ENCODE assay signal across 17 mouse cellular contexts in genomic region chr11:8365545-8365944, GRCm38 (mm10).
DNase-seq lines count a peak whose midpoint lies in the region; ATAC-seq and TF ChIP-seq lines count a peak whose summit lies in the region.
"Had no signal": no experiment of that assay in that cellular context is flagged by ENCODE, and none has a peak within 500 bp of the region (broad histone marks: within the 10 kb centered on the region; RNA-seq: fewer than 3 reads in every experiment).

No protein-coding gene starts in this region.

- DNase-seq in kidney, adult 11 months = no peak
- peak; percentile 79 for DNase-seq in 3T3-L1 (ENCODE audit: low read depth, low spot score)
- DNase-seq in adrenal gland, adult 2 months = peak; percentile 86
- no peak for DNase-seq in heart, postnatal 0 days (ENCODE audit: low spot score)
- no peak for DNase-seq in layer of hippocampus, postnatal 25 days (ENCODE audit: extremely low spot score in 1 of 2, low spot score in 1 of 2)
- DNase-seq in ovary, postnatal 10 days (ENCODE audit: low spot score) = no peak
- DNase-seq: cerebellum, adult 18-20 months; gastrocnemius, postnatal 36 days; thymus, postnatal 14 days had no signal

- no peaks in the 10 kb centered on the region for H3K9me3 ChIP-seq in kidney, embryonic 16.5 days (ENCODE audit: low read length)
- H3K9me3 ChIP-seq in heart, postnatal 0 days (replicated peaks; ENCODE audit: control insufficient read depth, low read length) = no peaks in the 10 kb centered on the region
- H3K9me3 ChIP-seq in intestine, postnatal 0 days (ENCODE audit: control insufficient read depth) = no peaks in the 10 kb centered on the region
- H3K9me3 ChIP-seq: embryonic facial prominence, embryonic 12.5 days; hindbrain, embryonic 12.5 days; limb, embryonic 15.5 days; lung, embryonic 15.5 days had no signal

- no peaks in the 10 kb centered on the region for H3K27me3 ChIP-seq in kidney, embryonic 16.5 days (ENCODE audit: insufficient read depth, low read length)
- H3K27me3 ChIP-seq in heart, postnatal 0 days (ENCODE audit: control insufficient read depth, insufficient read depth, low read length) = no peaks in the 10 kb centered on the region
- no peaks in the 10 kb centered on the region for H3K27me3 ChIP-seq in intestine, postnatal 0 days (replicated peaks; ENCODE audit: control insufficient read depth, insufficient read depth, low read length)
- H3K27me3 ChIP-seq: embryonic facial prominence, embryonic 12.5 days; hindbrain, embryonic 12.5 days; limb, embryonic 15.5 days; lung, embryonic 15.5 days had no signal

- H3K27ac ChIP-seq in kidney, embryonic 16.5 days (ENCODE audit: low read length) = no peak overlapping the region
- no peak overlapping the region for H3K27ac ChIP-seq in heart, postnatal 0 days (ENCODE audit: low read depth)
- H3K27ac ChIP-seq in intestine, postnatal 0 days (ENCODE audit: low read depth, low read length) = no peak overlapping the region
- H3K27ac ChIP-seq: embryonic facial prominence, embryonic 12.5 days; hindbrain, embryonic 12.5 days; limb, embryonic 15.5 days; lung, embryonic 15.5 days had no signal

- H3K36me3 ChIP-seq in kidney, embryonic 16.5 days (ENCODE audit: insufficient read depth, low read length) = no peaks in the 10 kb centered on the region
- H3K36me3 ChIP-seq in heart, postnatal 0 days (replicated peaks; ENCODE audit: control insufficient read depth, insufficient read depth, low read length) = no peaks in the 10 kb centered on the region
- H3K36me3 ChIP-seq in intestine, postnatal 0 days (ENCODE audit: control insufficient read depth, insufficient read depth) = no peaks in the 10 kb centered on the region
- H3K36me3 ChIP-seq: embryonic facial prominence, embryonic 12.5 days; hindbrain, embryonic 12.5 days; limb, embryonic 15.5 days; lung, embryonic 15.5 days had no signal

- no peaks in the 10 kb centered on the region for H3K4me1 ChIP-seq in kidney, embryonic 16.5 days (ENCODE audit: insufficient read depth, low read length)
- H3K4me1 ChIP-seq in heart, postnatal 0 days (ENCODE audit: control insufficient read depth, insufficient read depth) = no peaks in the 10 kb centered on the region
- H3K4me1 ChIP-seq in intestine, postnatal 0 days (replicated peaks; ENCODE audit: control insufficient read depth, insufficient read depth, low read length) = no peaks in the 10 kb centered on the region
- H3K4me1 ChIP-seq: embryonic facial prominence, embryonic 12.5 days; hindbrain, embryonic 12.5 days; limb, embryonic 15.5 days; lung, embryonic 15.5 days had no signal

- 86% methylated on average over 1 of the region's 1 CpGs for WGBS in kidney, embryonic 16.5 days
- 48% methylated on average over 1 of the region's 1 CpGs for WGBS in heart, postnatal 0 days
- WGBS in intestine, postnatal 0 days = 67% methylated on average over 1 of the region's 1 CpGs

- no peak overlapping the region for H3K4me3 ChIP-seq in kidney, embryonic 16.5 days (ENCODE audit: low read length)
- H3K4me3 ChIP-seq in heart, postnatal 0 days (ENCODE audit: low read depth, low read length) = no peak overlapping the region
- H3K4me3 ChIP-seq in intestine, postnatal 0 days (ENCODE audit: low read depth, low read length) = no peak overlapping the region
- H3K4me3 ChIP-seq: embryonic facial prominence, embryonic 12.5 days; hindbrain, embryonic 12.5 days; limb, embryonic 15.5 days; lung, embryonic 15.5 days had no signal

- no peak overlapping the region for H3K4me2 ChIP-seq in kidney, embryonic 16.5 days (replicated peaks; ENCODE audit: low read depth, low read length)
- no peak overlapping the region for H3K4me2 ChIP-seq in heart, postnatal 0 days (ENCODE audit: low read depth, low read length)
- H3K4me2 ChIP-seq in intestine, postnatal 0 days (replicated peaks; ENCODE audit: low read depth) = no peak overlapping the region
- H3K4me2 ChIP-seq: embryonic facial prominence, embryonic 12.5 days; hindbrain, embryonic 12.5 days; limb, embryonic 15.5 days; lung, embryonic 15.5 days had no signal

- no peak for TF ChIP-seq CTCF in heart, postnatal 0 days (IDR thresholded peaks at IDR 0.05; ENCODE audit: low read depth)
- no peak for TF ChIP-seq CTCF in intestine, postnatal 0 days (IDR thresholded peaks at IDR 0.05; ENCODE audit: low read depth)

- ATAC-seq in kidney, embryonic 16.5 days (ENCODE audit: low FRiP score, low TSS enrichment) = peak; percentile 53
- ATAC-seq in heart, postnatal 0 days (ENCODE audit: insufficient read depth, low read depth) = peak; percentile 49; the same call in 1 of the 2 replicates
- ATAC-seq in intestine, postnatal 0 days = no peak
- ATAC-seq: CD4-positive, CD25-positive, alpha-beta regulatory T cell, adult 4 months; midbrain, embryonic 16.5 days had no signal

- no peak for TF ChIP-seq EP300 in heart, postnatal 0 days (IDR thresholded peaks at IDR 0.05; ENCODE audit: low read depth)

- no peak overlapping the region for H3K9ac ChIP-seq in kidney, embryonic 16.5 days (replicated peaks; ENCODE audit: low read length)
- H3K9ac ChIP-seq in heart, postnatal 0 days (replicated peaks; ENCODE audit: low read depth, low read length) = no peak overlapping the region
- no peak overlapping the region for H3K9ac ChIP-seq in intestine, postnatal 0 days (ENCODE audit: low read depth, low read length)
- H3K9ac ChIP-seq: embryonic facial prominence, embryonic 12.5 days; hindbrain, embryonic 12.5 days; limb, embryonic 15.5 days; lung, embryonic 15.5 days had no signal

Comparison
In these comparisons a context has a peak if more than half of its experiments do, and no peak if none do; other contexts are left out.
1. DNase-seq: peak in 3T3-L1 (single experiment) and adrenal gland, adult 2 months (single experiment); none in kidney, adult 11 months (single experiment), heart, postnatal 0 days (single experiment), layer of hippocampus, postnatal 25 days (0 of 2) and ovary, postnatal 10 days (single experiment).